Comparison of ENCODE assay signal across 18 mouse cellular contexts in the genomic region with DNA sequence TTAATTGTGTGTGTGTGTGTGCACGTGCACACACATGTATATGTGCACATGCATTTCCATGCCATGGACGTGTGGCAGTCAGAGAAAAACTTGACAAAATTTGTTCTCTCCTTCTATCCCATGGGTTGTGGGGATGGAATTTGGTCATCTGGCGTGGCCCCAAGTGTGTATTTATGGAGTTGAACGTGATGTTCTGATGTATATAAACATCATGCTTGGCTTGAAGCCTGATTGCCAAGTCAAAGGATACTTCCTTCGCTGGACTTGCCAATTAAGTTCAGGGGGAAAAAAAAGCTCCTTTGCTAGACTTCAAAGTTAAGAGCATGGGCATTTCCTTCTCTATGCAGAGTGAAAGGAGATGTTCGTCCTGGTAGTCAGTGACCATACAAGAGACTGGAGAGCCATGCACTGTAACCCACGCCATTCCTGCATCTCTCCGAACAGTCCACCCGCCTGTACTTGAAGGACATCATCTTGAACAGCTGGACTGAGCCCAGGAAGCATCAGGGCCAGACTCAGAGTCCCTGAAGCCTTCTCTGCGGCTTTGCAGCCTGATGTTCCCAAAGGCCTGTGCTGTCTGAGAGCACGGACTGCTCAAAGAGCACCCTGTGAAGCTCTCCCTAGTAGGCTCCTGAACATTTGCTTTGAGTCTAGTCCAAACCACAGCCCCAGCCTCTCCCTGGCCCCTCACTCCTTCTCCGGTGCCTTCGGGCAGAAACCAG.
DNase-seq lines count a peak whose midpoint lies in the region; ATAC-seq and TF ChIP-seq lines count a peak whose summit lies in the region.
"Had no signal": no experiment of that assay in that cellular context is flagged by ENCODE, and none has a peak within 500 bp of the region (broad histone marks: within the 10 kb centered on the region; RNA-seq: fewer than 3 reads in every experiment).

No protein-coding gene starts in this region.

- no peak overlapping the region for H3K4me3 ChIP-seq in intestine, embryonic 15.5 days (replicated peaks)
- no peak overlapping the region for H3K4me3 ChIP-seq in intestine, postnatal 0 days (ENCODE audit: low read depth, low read length)
- no peak overlapping the region for H3K4me3 ChIP-seq in lung, embryonic 15.5 days
- H3K4me3 ChIP-seq in lung, adult 2 months (replicated peaks; ENCODE audit: extremely low read depth, low read depth, low read length) = no peak overlapping the region
- no peak overlapping the region for H3K4me3 ChIP-seq in lung, postnatal 0 days (ENCODE audit: low read depth, low read length)
- no peak overlapping the region for H3K4me3 ChIP-seq in stomach, embryonic 15.5 days (replicated peaks)
- H3K4me3 ChIP-seq: embryonic facial prominence, embryonic 12.5 days; forebrain, embryonic 12.5 days; heart, embryonic 13.5 days; hindbrain, embryonic 13.5 days; midbrain, embryonic 15.5 days had no signal

- DNase-seq in lung, adult 2 months = no peak
- peak; percentile 76 for DNase-seq in lung, postnatal 0 days (ENCODE audit: low spot score)
- no peak for DNase-seq in right cerebral cortex, postnatal 10 days (ENCODE audit: low spot score in 2 of 2)
- DNase-seq: adrenal gland, adult 2 months; cerebellum, adult 11 months; kidney, adult 11 months; liver; thymus, postnatal 36 days had no signal

- 0 out of 2 replicates have a peak, but pooled peaks cover 3% of the 10 kb centered on the region for H3K4me1 ChIP-seq in intestine, embryonic 15.5 days (replicated peaks)
- H3K4me1 ChIP-seq in intestine, postnatal 0 days (replicated peaks; ENCODE audit: control insufficient read depth, insufficient read depth, low read length) = no peaks in the 10 kb centered on the region
- H3K4me1 ChIP-seq in lung, embryonic 15.5 days = peaks cover 22% of the 10 kb centered on the region
- no peaks in the 10 kb centered on the region for H3K4me1 ChIP-seq in lung, adult 2 months (ENCODE audit: control insufficient read depth, insufficient read depth, low read length)
- peaks cover 3% of the 10 kb centered on the region; the same call in 1 of the 2 replicates for H3K4me1 ChIP-seq in lung, postnatal 0 days (ENCODE audit: insufficient read depth, low read depth, low read length)
- no peaks in the 10 kb centered on the region for H3K4me1 ChIP-seq in stomach, embryonic 15.5 days
- H3K4me1 ChIP-seq: embryonic facial prominence, embryonic 12.5 days; forebrain, embryonic 12.5 days; heart, embryonic 13.5 days; hindbrain, embryonic 13.5 days; midbrain, embryonic 15.5 days had no signal

- H3K36me3 ChIP-seq in intestine, embryonic 15.5 days = no peaks in the 10 kb centered on the region
- no peaks in the 10 kb centered on the region for H3K36me3 ChIP-seq in intestine, postnatal 0 days (ENCODE audit: control insufficient read depth, insufficient read depth)
- H3K36me3 ChIP-seq in lung, embryonic 15.5 days = no peaks in the 10 kb centered on the region
- no peaks in the 10 kb centered on the region for H3K36me3 ChIP-seq in lung, postnatal 0 days (ENCODE audit: insufficient read depth, low read length)
- H3K36me3 ChIP-seq in stomach, embryonic 15.5 days = no peaks in the 10 kb centered on the region
- H3K36me3 ChIP-seq: embryonic facial prominence, embryonic 12.5 days; forebrain, embryonic 12.5 days; heart, embryonic 13.5 days; hindbrain, embryonic 13.5 days; midbrain, embryonic 15.5 days had no signal

- H3K27me3 ChIP-seq in intestine, embryonic 15.5 days (replicated peaks) = no peaks in the 10 kb centered on the region
- no peaks in the 10 kb centered on the region for H3K27me3 ChIP-seq in intestine, postnatal 0 days (replicated peaks; ENCODE audit: control insufficient read depth, insufficient read depth, low read length)
- H3K27me3 ChIP-seq in lung, embryonic 15.5 days = no peaks in the 10 kb centered on the region
- H3K27me3 ChIP-seq in lung, postnatal 0 days (replicated peaks; ENCODE audit: insufficient read depth, low read length) = no peaks in the 10 kb centered on the region
- H3K27me3 ChIP-seq in stomach, embryonic 15.5 days (replicated peaks) = no peaks in the 10 kb centered on the region
- H3K27me3 ChIP-seq: embryonic facial prominence, embryonic 12.5 days; forebrain, embryonic 12.5 days; heart, embryonic 13.5 days; hindbrain, embryonic 13.5 days; midbrain, embryonic 15.5 days had no signal

- no peaks in the 10 kb centered on the region for H3K9me3 ChIP-seq in intestine, embryonic 15.5 days
- no peaks in the 10 kb centered on the region for H3K9me3 ChIP-seq in intestine, postnatal 0 days (ENCODE audit: control insufficient read depth)
- no peaks in the 10 kb centered on the region for H3K9me3 ChIP-seq in lung, embryonic 15.5 days
- no peaks in the 10 kb centered on the region for H3K9me3 ChIP-seq in lung, postnatal 0 days (ENCODE audit: low read length)
- H3K9me3 ChIP-seq in stomach, embryonic 15.5 days = no peaks in the 10 kb centered on the region
- H3K9me3 ChIP-seq: embryonic facial prominence, embryonic 12.5 days; forebrain, embryonic 12.5 days; hindbrain, embryonic 13.5 days; midbrain, embryonic 15.5 days had no signal

- H3K9ac ChIP-seq in intestine, embryonic 15.5 days = no peak overlapping the region
- no peak overlapping the region for H3K9ac ChIP-seq in intestine, postnatal 0 days (ENCODE audit: low read depth, low read length)
- no peak overlapping the region for H3K9ac ChIP-seq in lung, embryonic 15.5 days
- no peak overlapping the region for H3K9ac ChIP-seq in lung, postnatal 0 days (replicated peaks; ENCODE audit: low read depth)
- no peak overlapping the region for H3K9ac ChIP-seq in stomach, embryonic 15.5 days
- H3K9ac ChIP-seq: embryonic facial prominence, embryonic 12.5 days; forebrain, embryonic 12.5 days; heart, embryonic 13.5 days; hindbrain, embryonic 13.5 days; midbrain, embryonic 15.5 days had no signal

- TF ChIP-seq POLR2A in lung, adult 2 months (IDR thresholded peaks at IDR 0.05; ENCODE audit: borderline replicate concordance, extremely low read depth, low read depth, low read length) = no peak

- TF ChIP-seq EP300 in lung, postnatal 0 days (IDR thresholded peaks at IDR 0.05) = peak; percentile 77

- TF ChIP-seq CTCF in intestine, postnatal 0 days (IDR thresholded peaks at IDR 0.05; ENCODE audit: low read depth) = no peak
- TF ChIP-seq CTCF in lung, adult 2 months (IDR thresholded peaks at IDR 0.05; ENCODE audit: insufficient read depth, low read length) = no peak
- no peak for TF ChIP-seq CTCF in lung, postnatal 0 days (IDR thresholded peaks at IDR 0.05)

- 66% methylated on average over 13 of the region's 13 CpGs for WGBS in intestine, embryonic 15.5 days
- 67% methylated on average over 13 of the region's 13 CpGs for WGBS in intestine, postnatal 0 days
- 37% methylated on average over 13 of the region's 13 CpGs for WGBS in lung, embryonic 15.5 days
- WGBS in lung, adult 2 months = 58% methylated on average over 13 of the region's 13 CpGs
- WGBS in lung, postnatal 0 days = 56% methylated on average over 13 of the region's 13 CpGs
- 64% methylated on average over 13 of the region's 13 CpGs for WGBS in stomach, embryonic 15.5 days

- no peak overlapping the region for H3K4me2 ChIP-seq in intestine, embryonic 15.5 days (replicated peaks)
- H3K4me2 ChIP-seq in intestine, postnatal 0 days (replicated peaks; ENCODE audit: low read depth) = no peak overlapping the region
- H3K4me2 ChIP-seq in lung, embryonic 15.5 days = no peak overlapping the region
- H3K4me2 ChIP-seq in lung, postnatal 0 days (replicated peaks; ENCODE audit: low read depth, low read length) = no peak overlapping the region
- no peak overlapping the region for H3K4me2 ChIP-seq in stomach, embryonic 15.5 days
- H3K4me2 ChIP-seq: embryonic facial prominence, embryonic 12.5 days; forebrain, embryonic 12.5 days; heart, embryonic 13.5 days; hindbrain, embryonic 13.5 days; midbrain, embryonic 15.5 days had no signal

- peak overlapping the region; percentile 62 for H3K27ac ChIP-seq in intestine, embryonic 15.5 days
- no peak overlapping the region; the same call in 1 of the 2 replicates for H3K27ac ChIP-seq in intestine, postnatal 0 days (ENCODE audit: low read depth, low read length)
- H3K27ac ChIP-seq in lung, embryonic 15.5 days = peak overlapping the region; percentile 94
- peak overlapping the region; percentile 75 for H3K27ac ChIP-seq in lung, postnatal 0 days (ENCODE audit: low read length)
- H3K27ac ChIP-seq in stomach, embryonic 15.5 days = peak overlapping the region; percentile 37; the same call in 1 of the 2 replicates
- H3K27ac ChIP-seq: embryonic facial prominence, embryonic 12.5 days; forebrain, embryonic 12.5 days; heart, embryonic 13.5 days; hindbrain, embryonic 13.5 days; midbrain, embryonic 15.5 days had no signal

- peak; percentile 66; the same call in 1 of the 2 replicates for ATAC-seq in intestine, embryonic 15.5 days
- ATAC-seq in intestine, postnatal 0 days = no peak
- peak; percentile 90 for ATAC-seq in lung, embryonic 15.5 days (ENCODE audit: borderline replicate concordance, extremely low read depth, low FRiP score, low TSS enrichment)
- ATAC-seq in lung, postnatal 0 days = peak; percentile 81
- ATAC-seq in stomach, embryonic 15.5 days (ENCODE audit: insufficient read depth, low FRiP score, low read depth) = peak; percentile 50; the same call in 1 of the 2 replicates
- ATAC-seq: CD4-positive, CD25-positive, alpha-beta regulatory T cell, adult 4 months; midbrain, embryonic 15.5 days had no signal
